Comparison of ENCODE assay signal across 20 mouse cellular contexts in genomic region chr8:13010313-13010712, GRCm38 (mm10). TPM values are rescaled to one million over a fixed set of nuclear protein-coding genes. Genes with fewer than 3 reads are reported as not detected.
A peak's percentile ranks its signal among the peaks of the same experiment; 100 is the strongest.
DNase-seq lines count a peak whose midpoint lies in the region; ATAC-seq and TF ChIP-seq lines count a peak whose summit lies in the region.
"Had no signal": no experiment of that assay in that cellular context is flagged by ENCODE, and none has a peak within 500 bp of the region (broad histone marks: within the 10 kb centered on the region; RNA-seq: fewer than 3 reads in every experiment).

No protein-coding gene starts in this region.

- 67% methylated on average over 4 of the region's 4 CpGs for WGBS in kidney, postnatal 0 days
- 66% methylated on average over 4 of the region's 4 CpGs for WGBS in kidney, embryonic 14.5 days
- WGBS in liver, embryonic 15.5 days (ENCODE audit: insufficient replicate concordance): 31% methylated on average over 4 of the region's 4 CpGs

- H3K9ac ChIP-seq in kidney, postnatal 0 days (ENCODE audit: low read depth, low read length): no peak overlapping the region
- H3K9ac ChIP-seq in kidney, embryonic 14.5 days (ENCODE audit: low read depth, low read length): no peak overlapping the region
- H3K9ac ChIP-seq in liver, embryonic 15.5 days: no peak overlapping the region
- H3K9ac ChIP-seq: embryonic facial prominence, embryonic 12.5 days; forebrain, embryonic 12.5 days; heart, embryonic 13.5 days; hindbrain, embryonic 14.5 days; liver, embryonic 13.5 days; midbrain, embryonic 12.5 days had no signal

- H3K4me2 ChIP-seq in kidney, postnatal 0 days (ENCODE audit: low read length): no peak overlapping the region
- H3K4me2 ChIP-seq in kidney, embryonic 14.5 days (replicated peaks; ENCODE audit: low read depth, low read length): no peak overlapping the region
- no peak overlapping the region for H3K4me2 ChIP-seq in liver, embryonic 15.5 days
- H3K4me2 ChIP-seq: embryonic facial prominence, embryonic 12.5 days; forebrain, embryonic 12.5 days; heart, embryonic 13.5 days; hindbrain, embryonic 14.5 days; liver, embryonic 13.5 days; midbrain, embryonic 12.5 days had no signal

- peaks cover 40% of the 10 kb centered on the region for H3K36me3 ChIP-seq in kidney, postnatal 0 days (ENCODE audit: insufficient read depth, low read length)
- peaks cover 55% of the 10 kb centered on the region for H3K36me3 ChIP-seq in kidney, embryonic 14.5 days (ENCODE audit: control insufficient read depth, insufficient read depth, low read length)
- H3K36me3 ChIP-seq in liver, embryonic 15.5 days (replicated peaks): no peaks in the 10 kb centered on the region
- H3K36me3 ChIP-seq: liver, embryonic 13.5 days had no signal

- TF ChIP-seq CTCF in kidney, postnatal 0 days (IDR thresholded peaks at IDR 0.05; ENCODE audit: low read depth): peak; percentile 31; the same call in 1 of the 2 replicates

- no peaks in the 10 kb centered on the region for H3K9me3 ChIP-seq in kidney, postnatal 0 days (replicated peaks; ENCODE audit: low read length)
- H3K9me3 ChIP-seq in kidney, embryonic 14.5 days (ENCODE audit: control insufficient read depth, low read length): 0 out of 2 replicates have a peak, but pooled peaks cover 5% of the 10 kb centered on the region
- H3K9me3 ChIP-seq in liver, embryonic 15.5 days (replicated peaks): no peaks in the 10 kb centered on the region
- H3K9me3 ChIP-seq: embryonic facial prominence, embryonic 12.5 days; forebrain, embryonic 12.5 days; heart, embryonic 13.5 days; liver, embryonic 13.5 days; midbrain, embryonic 12.5 days had no signal

- H3K27ac ChIP-seq in kidney, postnatal 0 days: no peak overlapping the region
- H3K27ac ChIP-seq in kidney, embryonic 14.5 days (ENCODE audit: low read depth, low read length): no peak overlapping the region
- H3K27ac ChIP-seq in liver, embryonic 15.5 days (replicated peaks): no peak overlapping the region
- H3K27ac ChIP-seq: embryonic facial prominence, embryonic 12.5 days; forebrain, embryonic 12.5 days; heart, embryonic 13.5 days; hindbrain, embryonic 14.5 days; left cerebral cortex, adult 2 months; liver, embryonic 13.5 days; midbrain, embryonic 12.5 days had no signal

- no peak for DNase-seq in kidney, postnatal 0 days (ENCODE audit: low spot score)
- peak; percentile 20 for DNase-seq in ZHBTc4 (ENCODE audit: low read depth, low spot score)
- DNase-seq in cerebellum, postnatal 25 days: no peak
- no peak for DNase-seq in retina, postnatal 1 day
- no peak for DNase-seq in left cerebral cortex, adult 11 months (ENCODE audit: low spot score)
- DNase-seq: cerebellum, adult 11-12 months; kidney, postnatal 10 days; liver, embryonic 13.5 days; spleen, adult 18-20 months had no signal

- H3K4me3 ChIP-seq in kidney, postnatal 0 days (replicated peaks; ENCODE audit: low read depth, low read length): no peak overlapping the region
- H3K4me3 ChIP-seq in kidney, embryonic 14.5 days (ENCODE audit: low read length): no peak overlapping the region
- no peak overlapping the region for H3K4me3 ChIP-seq in liver, embryonic 15.5 days (replicated peaks)
- H3K4me3 ChIP-seq: embryonic facial prominence, embryonic 12.5 days; forebrain, embryonic 12.5 days; heart, embryonic 13.5 days; left cerebral cortex, adult 2 months; liver, embryonic 13.5 days; midbrain, embryonic 12.5 days had no signal

- H3K4me1 ChIP-seq in kidney, postnatal 0 days (replicated peaks; ENCODE audit: insufficient read depth, low read length): no peaks in the 10 kb centered on the region
- no peaks in the 10 kb centered on the region for H3K4me1 ChIP-seq in kidney, embryonic 14.5 days (ENCODE audit: control insufficient read depth, insufficient read depth, low read length)
- H3K4me1 ChIP-seq in liver, embryonic 15.5 days (replicated peaks): no peaks in the 10 kb centered on the region
- H3K4me1 ChIP-seq: embryonic facial prominence, embryonic 12.5 days; forebrain, embryonic 12.5 days; liver, embryonic 13.5 days; midbrain, embryonic 12.5 days had no signal

- no peaks in the 10 kb centered on the region for H3K27me3 ChIP-seq in kidney, postnatal 0 days (ENCODE audit: insufficient read depth, low read length)
- no peaks in the 10 kb centered on the region for H3K27me3 ChIP-seq in kidney, embryonic 14.5 days (ENCODE audit: control insufficient read depth, insufficient read depth, low read length)
- H3K27me3 ChIP-seq in liver, embryonic 15.5 days: no peaks in the 10 kb centered on the region
- H3K27me3 ChIP-seq: embryonic facial prominence, embryonic 12.5 days; forebrain, embryonic 12.5 days; heart, embryonic 13.5 days; liver, embryonic 13.5 days; midbrain, embryonic 12.5 days had no signal

- ATAC-seq in kidney, postnatal 0 days (replicated peaks; ENCODE audit: low FRiP score, low read depth): no peak
- ATAC-seq in kidney, embryonic 14.5 days (ENCODE audit: low FRiP score, low TSS enrichment): no peak
- peak; percentile 34; the same call in 1 of the 2 replicates for ATAC-seq in liver, embryonic 15.5 days (ENCODE audit: insufficient read depth)
- ATAC-seq in megakaryocyte, adult 5-6 weeks (ENCODE audit: poor library complexity, severe bottlenecking): peak; percentile 92

RNA-seq across cellular contexts. Expression of gene F7, which starts 15.5 kb away (rescaled TPM):
- 0.05 and 0.09 TPM in 2 replicates for polyA plus RNA-seq in kidney, postnatal 0 days (2015; fragmentation: Nextera tagmentation; extraction: Ambion mirVana)
- not detected in 2 replicates for polyA plus RNA-seq in kidney, embryonic 14.5 days (2014; fragmentation: Nextera tagmentation; extraction: Ambion mirVana)
- polyA plus RNA-seq in liver, embryonic 15.5 days (2015; fragmentation: Nextera tagmentation; extraction: Ambion mirVana): 9.8 and 12.4 TPM in 2 replicates
- total RNA-seq in megakaryocyte, adult 5-6 weeks (2015): 0.27 and 0.56 TPM in 2 replicates
- total RNA-seq in megakaryocyte, adult 5-6 weeks (2017): 1.3 TPM in 1 of 2 replicates, not detected in the other
- total RNA-seq: gastrocnemius, adult 8-10 months had no signal
- polyA plus RNA-seq: embryonic facial prominence, embryonic 12.5 days; heart, embryonic 13.5 days; hindbrain, embryonic 14.5 days; neural tube, embryonic 11.5 days had no signal

RNA-seq across cellular contexts. Expression of gene F10, which starts 26.8 kb away (rescaled TPM):
- polyA plus RNA-seq in kidney, postnatal 0 days (2015; fragmentation: Nextera tagmentation; extraction: Ambion mirVana): 5.3 and 7.0 TPM in 2 replicates
- 0.34 and 0.43 TPM in 2 replicates for polyA plus RNA-seq in kidney, embryonic 14.5 days (2014; fragmentation: Nextera tagmentation; extraction: Ambion mirVana)
- polyA plus RNA-seq in liver, embryonic 15.5 days (2015; fragmentation: Nextera tagmentation; extraction: Ambion mirVana): 133 and 162 TPM in 2 replicates
- 50.6 and 57.5 TPM in 2 replicates for total RNA-seq in megakaryocyte, adult 5-6 weeks (2015)
- 98.7 and 109 TPM in 2 replicates for total RNA-seq in megakaryocyte, adult 5-6 weeks (2017)
- total RNA-seq: gastrocnemius, adult 8-10 months had no signal

RNA-seq across cellular contexts. Expression of gene Proz, which starts 50.4 kb away (rescaled TPM):
- 1.4 and 1.7 TPM in 2 replicates for polyA plus RNA-seq in kidney, postnatal 0 days (2015; fragmentation: Nextera tagmentation; extraction: Ambion mirVana)
- polyA plus RNA-seq in kidney, embryonic 14.5 days (2014; fragmentation: Nextera tagmentation; extraction: Ambion mirVana): 0.43 and 0.51 TPM in 2 replicates
- 37.9 and 46.4 TPM in 2 replicates for polyA plus RNA-seq in liver, embryonic 15.5 days (2015; fragmentation: Nextera tagmentation; extraction: Ambion mirVana)
- 0.07 and 0.20 TPM in 2 replicates for total RNA-seq in megakaryocyte, adult 5-6 weeks (2015)
- total RNA-seq in megakaryocyte, adult 5-6 weeks (2017): 0.33 TPM in 1 of 2 replicates, not detected in the other
- total RNA-seq: left cerebral cortex, adult 2 months had no signal

Comparison
In these comparisons a context has a peak if more than half of its experiments do, and no peak if none do; other contexts are left out.
1. ATAC-seq: peak in liver, embryonic 15.5 days (single experiment) and megakaryocyte, adult 5-6 weeks (single experiment); none in kidney, postnatal 0 days (single experiment) and kidney, embryonic 14.5 days (single experiment).
2. RNA of gene F10, which starts 26.8 kb away (polyA plus RNA-seq): 133 to 162 TPM in liver, embryonic 15.5 days; 5.3 to 7.0 TPM in kidney, postnatal 0 days and 0.34 to 0.43 TPM in kidney, embryonic 14.5 days; every median in the first group is over 10 times any median in the second.
3. RNA of gene Proz, which starts 50.4 kb away (polyA plus RNA-seq): 37.9 to 46.4 TPM in liver, embryonic 15.5 days; 1.4 to 1.7 TPM in kidney, postnatal 0 days and 0.43 to 0.51 TPM in kidney, embryonic 14.5 days; every median in the first group is over 10 times any median in the second.